Mouse (Mus musculus) adrenal gland, adult 2 months (tissue): ENCODE results near the gene Cacna1e. TPM values are rescaled to one million over a fixed set of nuclear protein-coding genes. Genes with fewer than 3 reads are reported as not detected.

Experiments
- DNase-seq: peaks from one replicate; pipeline ENCODE4 v3.0.0; 2021
- polyA plus RNA-seq: library from polyadenylated mRNA; depleted of rRNA; stranded (reverse); fragments of >200 nt; gene quantifications from 2 replicates; pipeline ENCODE4 v1.2.3, GENCODE M21; 2012
- total RNA-seq, 2 experiments: library from RNA; stranded (reverse); gene quantifications; 2 replicates each; pipeline ENCODE4 v1.2.3; 2021

The Cacna1e gene
- total and polyA plus RNA-seq, 3 experiments = 0.01 to 0.12 (median 0.10) TPM

GRCm38 (mm10) chr1:154622666-154623653, 261.3 kb downstream of the Cacna1e start:
- peak; percentile 19 for DNase-seq

GRCm38 (mm10) chr1:154617743-154618455, 266.4 kb downstream of the Cacna1e start:
- DNase-seq = no peak

GRCm38 (mm10) chr1:154615759-154616158, 268.5 kb downstream of the Cacna1e start:
- DNase-seq = no peak

- no peak for DNase-seq
Measured at GRCm38 (mm10) chr1:154608516-154608915, 275.8 kb downstream of the Cacna1e start.

- no peak for DNase-seq
Measured at GRCm38 (mm10) chr1:154607406-154607805, 276.9 kb downstream of the Cacna1e start.

- no peak for DNase-seq
Measured at GRCm38 (mm10) chr1:154605601-154606000, 278.7 kb downstream of the Cacna1e start.

- no peak for DNase-seq
Measured at GRCm38 (mm10) chr1:154603781-154604180, 280.5 kb downstream of the Cacna1e start.

- DNase-seq = no peak
Measured at GRCm38 (mm10) chr1:154602531-154602930, 281.8 kb downstream of the Cacna1e start.

- no peak for DNase-seq
Measured at GRCm38 (mm10) chr1:154582516-154582915, 301.8 kb downstream of the Cacna1e start.

- DNase-seq = no peak
Measured at GRCm38 (mm10) chr1:154579929-154580328, 304.4 kb downstream of the Cacna1e start.

GRCm38 (mm10) chr1:154578748-154579147, 305.6 kb downstream of the Cacna1e start:
- no peak for DNase-seq

GRCm38 (mm10) chr1:154576418-154576817, 307.9 kb downstream of the Cacna1e start:
- DNase-seq = no peak

GRCm38 (mm10) chr1:154566026-154566425, 318.3 kb downstream of the Cacna1e start:
- DNase-seq = no peak

- no peak for DNase-seq
Measured at GRCm38 (mm10) chr1:154555811-154556210, 328.5 kb downstream of the Cacna1e start.

GRCm38 (mm10) chr1:154553132-154553531, 331.2 kb downstream of the Cacna1e start:
- no peak for DNase-seq

- DNase-seq = no peak
Measured at GRCm38 (mm10) chr1:154537445-154537844, 346.9 kb downstream of the Cacna1e start.

- no peak for DNase-seq
Measured at GRCm38 (mm10) chr1:154536763-154537162, 347.5 kb downstream of the Cacna1e start.

GRCm38 (mm10) chr1:154532987-154533940, 351.0 kb downstream of the Cacna1e start:
- DNase-seq = no peak

GRCm38 (mm10) chr1:154529666-154530065, 354.6 kb downstream of the Cacna1e start:
- DNase-seq = no peak

- DNase-seq = no peak
Measured at GRCm38 (mm10) chr1:154528803-154529202, 355.5 kb downstream of the Cacna1e start.

- DNase-seq = no peak
Measured at GRCm38 (mm10) chr1:154520715-154521114, 363.6 kb downstream of the Cacna1e start.

- no peak for DNase-seq
Measured at GRCm38 (mm10) chr1:154515350-154515749, 369.0 kb downstream of the Cacna1e start.
